Mouse (Mus musculus): ENCODE measurements around the gene Nob1. TPM values are rescaled to one million over a fixed set of nuclear protein-coding genes. Genes with fewer than 3 reads are reported as not detected.

Nob1 gene
- polyA plus RNA-seq (2012; rRNA removed) = 24.6 and 30.9 TPM in 2 replicates
- 16.0 and 18.5 TPM in 2 replicates for polyA plus RNA-seq (2014; fragmentation: Nextera tagmentation; extraction: Ambion mirVana)

- peak; percentile 95 to 96 (median 96) for DNase-seq (ENCODE audit: low read depth in 3 of 3, low spot score in 3 of 3)
- H3K27ac ChIP-seq = peak within 1 kb of the TSS; percentile 75
- H3K9me3 ChIP-seq (ENCODE audit: control insufficient read depth, low read length) = no peaks in the 10 kb centered on the region
- ATAC-seq (ENCODE audit: insufficient read depth) = peak; percentile 93
- peak within 1 kb of the TSS; percentile 77 to 86 for H3K4me3 ChIP-seq (ENCODE audit: insufficient read depth in 1 of 2, low read depth in 2 of 2, low read length in 2 of 2)
- under 1% methylated on average over 50 of the region's 50 CpGs for WGBS (ENCODE audit: insufficient replicate concordance)
- peak; percentile 100 for TF ChIP-seq CTCF (IDR thresholded peaks at IDR 0.05; ENCODE audit: low read depth)
- no peak for TF ChIP-seq EP300 (IDR thresholded peaks at IDR 0.05; ENCODE audit: low read depth)
- peaks cover 17% of the 10 kb centered on the region for H3K36me3 ChIP-seq (replicated peaks; ENCODE audit: control insufficient read depth, insufficient read depth, low read depth)
- peaks cover 8 to 16% of the 10 kb centered on the region in 2 experiments for H3K4me1 ChIP-seq (replicated peaks; ENCODE audit: control insufficient read depth in 2 of 2, insufficient read depth in 2 of 2, low read length in 1 of 2)
- peak within 1 kb of the TSS; percentile 97 for H3K4me2 ChIP-seq (ENCODE audit: low read depth)
- H3K27me3 ChIP-seq (ENCODE audit: control insufficient read depth, insufficient read depth, low read length) = no peaks in the 10 kb centered on the region; the same call in 1 of the 2 replicates
- H3K9ac ChIP-seq (replicated peaks) = peak within 1 kb of the TSS; percentile 83
Observed at GRCm38 (mm10) chr8:107424597-107425229, at the start of gene Nob1. Gene Nob1, minus strand, starts transcription at chr8:107425051.

GRCm38 (mm10) chr8:107473369-107473768 is 48.5 kb upstream of the Nob1 start:
- peak; percentile 36; the same call in 1 of the 2 replicates for ATAC-seq (ENCODE audit: insufficient read depth)
- Histone ChIP-seq H3K27me3 (ENCODE audit: control insufficient read depth, insufficient read depth, low read length) (no peaks in the 10 kb centered on the region), H3K27ac (no peak overlapping the region), H3K9ac (replicated peaks) (no peak overlapping the region), H3K4me3 (ENCODE audit: insufficient read depth in 1 of 2, low read depth in 2 of 2, low read length in 2 of 2) (no peak overlapping the region), H3K9me3 (ENCODE audit: control insufficient read depth, low read length) (no peaks in the 10 kb centered on the region), H3K36me3 (replicated peaks; ENCODE audit: control insufficient read depth, insufficient read depth, low read depth) (no peaks in the 10 kb centered on the region), H3K4me1 (replicated peaks; ENCODE audit: control insufficient read depth in 2 of 2, insufficient read depth in 2 of 2, low read length in 1 of 2) (peaks cover 0 to 2% of the 10 kb centered on the region in 2 experiments; a peak in 1 of 4 replicates), H3K4me2 (ENCODE audit: low read depth) (no peak overlapping the region)
- no peak for DNase-seq (ENCODE audit: low read depth in 3 of 3, low spot score in 3 of 3)
- 55% methylated on average over 4 of the region's 4 CpGs for WGBS (ENCODE audit: insufficient replicate concordance)
- TF ChIP-seq EP300 (IDR thresholded peaks at IDR 0.05; ENCODE audit: low read depth) = no peak
- no peak for TF ChIP-seq CTCF (IDR thresholded peaks at IDR 0.05; ENCODE audit: low read depth)

- no peak overlapping the region for H3K9ac ChIP-seq (replicated peaks)
- H3K9me3 ChIP-seq (ENCODE audit: control insufficient read depth, low read length) = no peaks in the 10 kb centered on the region
- H3K27me3 ChIP-seq (ENCODE audit: control insufficient read depth, insufficient read depth, low read length) = no peaks in the 10 kb centered on the region
- H3K4me1 ChIP-seq (replicated peaks; ENCODE audit: control insufficient read depth in 2 of 2, insufficient read depth in 2 of 2, low read length in 1 of 2) = peaks cover 0 to 2% of the 10 kb centered on the region in 2 experiments; a peak in 1 of 4 replicates
- no peak for DNase-seq (ENCODE audit: low read depth in 3 of 3, low spot score in 3 of 3)
- H3K4me2 ChIP-seq (ENCODE audit: low read depth) = no peak overlapping the region
- H3K27ac ChIP-seq = no peak overlapping the region
- H3K4me3 ChIP-seq (ENCODE audit: insufficient read depth in 1 of 2, low read depth in 2 of 2, low read length in 2 of 2) = no peak overlapping the region
- TF ChIP-seq EP300 (IDR thresholded peaks at IDR 0.05; ENCODE audit: low read depth) = no peak
- no peak for TF ChIP-seq CTCF (IDR thresholded peaks at IDR 0.05; ENCODE audit: low read depth)
- H3K36me3 ChIP-seq (replicated peaks; ENCODE audit: control insufficient read depth, insufficient read depth, low read depth) = no peaks in the 10 kb centered on the region
- no peak for ATAC-seq (ENCODE audit: insufficient read depth)
- 49% methylated on average over 10 of the region's 10 CpGs for WGBS (ENCODE audit: insufficient replicate concordance)
Observed at GRCm38 (mm10) chr8:107472403-107473100, 47.7 kb upstream of the Nob1 start.

- no peak overlapping the region for H3K9ac ChIP-seq (replicated peaks)
- H3K4me2 ChIP-seq (ENCODE audit: low read depth) = no peak overlapping the region
- 80% methylated on average over 5 of the region's 5 CpGs for WGBS (ENCODE audit: insufficient replicate concordance)
- H3K9me3 ChIP-seq (ENCODE audit: control insufficient read depth, low read length) = no peaks in the 10 kb centered on the region
- no peaks in the 10 kb centered on the region for H3K36me3 ChIP-seq (replicated peaks; ENCODE audit: control insufficient read depth, insufficient read depth, low read depth)
- DNase-seq (ENCODE audit: low read depth in 3 of 3, low spot score in 3 of 3) (no peak), ATAC-seq (ENCODE audit: insufficient read depth) (no peak)
- no peak overlapping the region for H3K27ac ChIP-seq
- H3K27me3 ChIP-seq (ENCODE audit: control insufficient read depth, insufficient read depth, low read length) = no peaks in the 10 kb centered on the region
- no peak for TF ChIP-seq CTCF (IDR thresholded peaks at IDR 0.05; ENCODE audit: low read depth)
- no peak for TF ChIP-seq EP300 (IDR thresholded peaks at IDR 0.05; ENCODE audit: low read depth)
- no peak overlapping the region for H3K4me3 ChIP-seq (ENCODE audit: insufficient read depth in 1 of 2, low read depth in 2 of 2, low read length in 2 of 2)
- H3K4me1 ChIP-seq (replicated peaks; ENCODE audit: control insufficient read depth in 2 of 2, insufficient read depth in 2 of 2, low read length in 1 of 2) = peaks cover 0 to 9% of the 10 kb centered on the region in 2 experiments; a peak in 2 of 4 replicates
Observed at GRCm38 (mm10) chr8:107470302-107470701, 45.5 kb upstream of the Nob1 start.

DNA sequence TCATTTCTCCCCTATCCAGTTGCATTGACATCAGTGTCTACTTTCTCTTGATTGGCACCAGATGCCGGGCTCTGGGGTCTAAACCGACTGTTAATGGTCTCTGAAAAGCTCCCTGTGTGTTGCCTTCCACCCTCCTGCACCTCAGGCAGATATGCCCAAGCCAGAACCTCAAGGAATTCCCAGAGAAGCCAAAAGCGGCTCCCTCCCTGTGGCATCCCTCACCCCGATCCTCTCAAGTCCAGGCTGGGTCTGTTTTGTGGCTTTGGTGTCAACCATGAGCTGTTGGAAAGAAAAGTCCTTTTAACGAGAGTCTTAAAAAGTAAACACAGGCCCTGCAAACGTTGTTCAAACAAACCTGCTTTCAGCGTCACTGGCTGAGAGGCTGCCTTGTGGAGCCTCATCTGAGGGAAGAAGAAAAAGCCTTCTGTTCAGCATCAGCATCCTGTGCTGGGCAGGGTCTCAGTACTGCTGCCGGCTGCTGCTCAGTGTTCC is 44.0 kb upstream of the Nob1 start:
- TF ChIP-seq EP300 (IDR thresholded peaks at IDR 0.05; ENCODE audit: low read depth) = no peak
- TF ChIP-seq CTCF (IDR thresholded peaks at IDR 0.05; ENCODE audit: low read depth) = no peak
- no peaks in the 10 kb centered on the region for H3K9me3 ChIP-seq (ENCODE audit: control insufficient read depth, low read length)
- H3K4me1 ChIP-seq (replicated peaks; ENCODE audit: control insufficient read depth in 2 of 2, insufficient read depth in 2 of 2, low read length in 1 of 2) = peaks cover 0 to 10% of the 10 kb centered on the region in 2 experiments; a peak in 2 of 4 replicates
- H3K27ac ChIP-seq = no peak overlapping the region
- no peaks in the 10 kb centered on the region for H3K27me3 ChIP-seq (ENCODE audit: control insufficient read depth, insufficient read depth, low read length)
- H3K4me2 ChIP-seq (ENCODE audit: low read depth) = no peak overlapping the region
- WGBS (ENCODE audit: insufficient replicate concordance) = 64% methylated on average over 8 of the region's 8 CpGs
- ATAC-seq (ENCODE audit: insufficient read depth) = no peak
- no peak overlapping the region for H3K9ac ChIP-seq (replicated peaks)
- H3K36me3 ChIP-seq (replicated peaks; ENCODE audit: control insufficient read depth, insufficient read depth, low read depth) = no peaks in the 10 kb centered on the region; the same call in 1 of the 2 replicates
- DNase-seq (ENCODE audit: low read depth in 3 of 3, low spot score in 3 of 3) = no peak
- H3K4me3 ChIP-seq (ENCODE audit: insufficient read depth in 1 of 2, low read depth in 2 of 2, low read length in 2 of 2) = no peak overlapping the region
